Mouse (Mus musculus): Measurements from ENCODE around the gene Ccl22.

Ccl22 gene

GRCm38 (mm10) chr8:94778895-94779533 is 33.6 kb downstream of the Ccl22 start:
- no peak for DNase-seq (ENCODE audit: low spot score)

- DNase-seq (ENCODE audit: low spot score) = no peak
These were observed 34.3 kb downstream of the Ccl22 start for GRCm38 (mm10) chr8:94779534-94780294.

- no peak for DNase-seq (ENCODE audit: low spot score)
These were observed 35.2 kb downstream of the Ccl22 start for GRCm38 (mm10) chr8:94780491-94781154.

GRCm38 (mm10) chr8:94781155-94781837 is 35.9 kb downstream of the Ccl22 start:
- no peak for DNase-seq (ENCODE audit: low spot score)

GRCm38 (mm10) chr8:94781838-94782235 is 36.4 kb downstream of the Ccl22 start:
- no peak for DNase-seq (ENCODE audit: low spot score)

GRCm38 (mm10) chr8:94783890-94784289 is 38.5 kb downstream of the Ccl22 start:
- DNase-seq (ENCODE audit: low spot score) = no peak

- DNase-seq (ENCODE audit: low spot score) = peak; percentile 78
These were observed 40.0 kb downstream of the Ccl22 start for GRCm38 (mm10) chr8:94785247-94785985.

- no peak for DNase-seq (ENCODE audit: low spot score)
These were observed 40.7 kb downstream of the Ccl22 start for GRCm38 (mm10) chr8:94785995-94786595.

- DNase-seq (ENCODE audit: low spot score) = no peak
These were observed 42.4 kb downstream of the Ccl22 start for GRCm38 (mm10) chr8:94787524-94788501.

- no peak for DNase-seq (ENCODE audit: low spot score)
These were observed 44.0 kb downstream of the Ccl22 start for GRCm38 (mm10) chr8:94789256-94789955.

GRCm38 (mm10) chr8:94794368-94794767 is 49.0 kb downstream of the Ccl22 start:
- no peak for DNase-seq (ENCODE audit: low spot score)

- no peak for DNase-seq (ENCODE audit: low spot score)
These were observed 49.4 kb downstream of the Ccl22 start for GRCm38 (mm10) chr8:94794782-94795181.

- peak; percentile 59 for DNase-seq (ENCODE audit: low spot score)
These were observed 55.0 kb downstream of the Ccl22 start for GRCm38 (mm10) chr8:94800278-94800968.
